In the genomic region with DNA sequence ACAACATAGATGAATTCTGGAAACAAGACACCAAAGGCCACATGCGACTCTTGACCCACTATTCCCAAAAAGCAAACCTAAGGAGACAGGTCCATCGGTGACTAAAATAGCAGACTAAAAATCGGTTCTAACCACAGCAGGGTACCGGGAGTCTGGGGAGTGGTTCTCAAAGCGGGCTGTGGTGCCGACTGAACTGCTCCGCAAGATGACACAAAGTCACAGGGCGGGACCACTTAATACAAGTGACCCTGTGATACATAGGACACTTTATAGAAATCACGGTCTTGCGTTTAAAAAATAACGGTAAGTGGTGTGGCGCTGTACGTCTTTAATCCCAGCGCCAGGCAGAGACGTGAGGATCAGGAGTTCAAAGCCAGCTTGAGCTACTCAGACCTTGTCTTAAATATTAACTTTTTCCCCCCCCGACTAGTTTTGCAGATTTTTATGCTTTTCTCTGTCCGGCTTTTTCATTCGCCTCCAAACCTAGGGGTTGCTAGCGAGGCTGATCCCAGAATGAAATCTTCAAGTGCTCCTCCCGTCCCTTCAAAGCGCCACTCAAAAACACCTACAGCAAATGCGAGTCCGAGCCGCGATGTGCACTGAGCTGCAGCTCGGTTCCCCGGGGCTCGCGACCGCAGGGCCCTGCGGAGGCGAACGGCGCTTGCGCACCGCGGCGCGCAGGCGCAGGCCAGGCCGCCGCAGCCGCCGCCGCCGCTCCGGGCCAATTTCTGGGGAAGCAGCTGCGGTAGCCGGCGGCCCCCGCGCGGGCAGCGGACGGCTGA, we compare ENCODE assay signal across 9 mouse cellular contexts. TPM values are rescaled to one million over a fixed set of nuclear protein-coding genes. Genes with fewer than 3 reads are reported as not detected.
DNase-seq lines count a peak whose midpoint lies in the region; ATAC-seq and TF ChIP-seq lines count a peak whose summit lies in the region.
"Had no signal": no experiment of that assay in that cellular context is flagged by ENCODE, and none has a peak within 500 bp of the region (broad histone marks: within the 10 kb centered on the region; RNA-seq: fewer than 3 reads in every experiment).

No protein-coding gene starts in this region.

- 1% methylated on average over 55 of the region's 55 CpGs for WGBS in intestine, embryonic 14.5 days
- 2% methylated on average over 55 of the region's 55 CpGs for WGBS in lung, embryonic 15.5 days

- peak overlapping the region; percentile 85 for H3K4me2 ChIP-seq in intestine, embryonic 14.5 days (ENCODE audit: low read length)
- peak overlapping the region; percentile 72 for H3K4me2 ChIP-seq in lung, embryonic 15.5 days

- peaks cover 45% of the 10 kb centered on the region for H3K36me3 ChIP-seq in erythroblast, embryonic 14.5 days (ENCODE audit: control insufficient read depth)
- peaks cover 8% of the 10 kb centered on the region for H3K36me3 ChIP-seq in intestine, embryonic 14.5 days (ENCODE audit: control insufficient read depth, insufficient read depth, low read length)
- H3K36me3 ChIP-seq in lung, embryonic 15.5 days, result peaks cover 10% of the 10 kb centered on the region; the same call in 1 of the 2 replicates
- H3K36me3 ChIP-seq in splenic B cell, adult 2 months (ENCODE audit: control insufficient read depth, insufficient read depth, low read length, poor library complexity, severe bottlenecking), result peaks cover 1% of the 10 kb centered on the region

- H3K4me3 ChIP-seq in left cerebral cortex, adult 2 months, result peak overlapping the region; percentile 86
- H3K4me3 ChIP-seq in erythroblast, embryonic 14.5 days (replicated peaks), result peak overlapping the region; percentile 83
- peak overlapping the region; percentile 71 for H3K4me3 ChIP-seq in intestine, embryonic 14.5 days (ENCODE audit: low read depth, low read length)
- H3K4me3 ChIP-seq in lung, embryonic 15.5 days, result peak overlapping the region; percentile 73

- intact Hi-C loops in left cerebral cortex, adult 2 months (cut with DNase I), result loop anchor here (1.0 kb wide), 1 partner anchor 47 kb away; a partner anchor contains a TSS

- H3K4me1 ChIP-seq in erythroblast, embryonic 14.5 days (ENCODE audit: control insufficient read depth), result peaks cover 48% of the 10 kb centered on the region
- H3K4me1 ChIP-seq in intestine, embryonic 14.5 days (replicated peaks; ENCODE audit: control insufficient read depth, insufficient read depth, low read length), result peaks cover 22% of the 10 kb centered on the region
- peaks cover 18% of the 10 kb centered on the region for H3K4me1 ChIP-seq in lung, embryonic 15.5 days

- H3K9ac ChIP-seq in intestine, embryonic 14.5 days (ENCODE audit: low read length), result peak overlapping the region; percentile 88
- H3K9ac ChIP-seq in lung, embryonic 15.5 days, result peak overlapping the region; percentile 79

- no peak for DNase-seq in left cerebral cortex, adult 2 months (ENCODE audit: extremely low spot score in 1 of 2, low spot score in 2 of 2)
- DNase-seq in left cerebral cortex, adult 8-10 months (ENCODE audit: low spot score in 2 of 2), result no peak
- peak; percentile 91 for DNase-seq in ZHBTc4 (ENCODE audit: low read depth, low spot score)
- peak; percentile 60 for DNase-seq in intestine, embryonic 14.5 days (ENCODE audit: low spot score)
- peak; percentile 89 for DNase-seq in splenic B cell, adult 2 months (ENCODE audit: low read depth, low spot score)
- no peak for DNase-seq in ovary, postnatal 14 days (ENCODE audit: low spot score)

- ATAC-seq in intestine, embryonic 14.5 days (replicated peaks; ENCODE audit: low FRiP score, low TSS enrichment, low read depth), result peak; percentile 92
- ATAC-seq in lung, embryonic 15.5 days (ENCODE audit: borderline replicate concordance, extremely low read depth, low FRiP score, low TSS enrichment), result peak; percentile 93

- no peaks in the 10 kb centered on the region for H3K9me3 ChIP-seq in erythroblast, embryonic 14.5 days (ENCODE audit: control insufficient read depth, low read length)
- no peaks in the 10 kb centered on the region for H3K9me3 ChIP-seq in intestine, embryonic 14.5 days (ENCODE audit: control insufficient read depth, low read length)
- H3K9me3 ChIP-seq in lung, embryonic 15.5 days, result no peaks in the 10 kb centered on the region

- H3K27ac ChIP-seq in left cerebral cortex, adult 2 months, result peak overlapping the region; percentile 96
- H3K27ac ChIP-seq in intestine, embryonic 14.5 days (ENCODE audit: low read depth), result peak overlapping the region; percentile 85
- H3K27ac ChIP-seq in lung, embryonic 15.5 days, result peak overlapping the region; percentile 88

- no peak for TF ChIP-seq CTCF in left cerebral cortex, adult 2 months (IDR thresholded peaks at IDR 0.05)

- H3K27me3 ChIP-seq in erythroblast, embryonic 14.5 days (ENCODE audit: control insufficient read depth), result no peaks in the 10 kb centered on the region
- H3K27me3 ChIP-seq in intestine, embryonic 14.5 days (replicated peaks; ENCODE audit: control insufficient read depth, insufficient read depth, low read length), result no peaks in the 10 kb centered on the region
- no peaks in the 10 kb centered on the region for H3K27me3 ChIP-seq in lung, embryonic 15.5 days
- H3K27me3 ChIP-seq in splenic B cell, adult 2 months (ENCODE audit: control insufficient read depth, insufficient read depth, low read length, poor library complexity, severe bottlenecking), result no peaks in the 10 kb centered on the region

RNA-seq across cellular contexts. Expression of a gene that starts 0.5 kb away (rescaled TPM):
- total RNA-seq in left cerebral cortex, adult 2 months (2021), result 10 to 100 TPM; 61.0 to 64.3 TPM
- total RNA-seq in left cerebral cortex, adult 8-10 months (2022), result 10 to 100 TPM; 73.0 to 83.3 (median 78.8) TPM
- polyA plus RNA-seq in erythroblast, embryonic 14.5 days (2012), result 9.2 and 13.4 TPM in 2 replicates
- polyA plus RNA-seq in intestine, embryonic 14.5 days (2014; fragmentation: Nextera tagmentation; extraction: Ambion mirVana), result 107 and 121 TPM in 2 replicates
- polyA plus RNA-seq in lung, embryonic 15.5 days (2015; fragmentation: Nextera tagmentation; extraction: Ambion mirVana), result 119 and 125 TPM in 2 replicates

RNA-seq across cellular contexts. Expression of a gene that starts 17.0 kb away (rescaled TPM):
- 10 to 100 TPM; 42.3 to 43.1 TPM for total RNA-seq in left cerebral cortex, adult 2 months (2021)
- 10 to 100 TPM; 51.4 to 63.6 (median 55.2) TPM for total RNA-seq in left cerebral cortex, adult 8-10 months (2022)
- 0.80 and 1.4 TPM in 2 replicates for polyA plus RNA-seq in erythroblast, embryonic 14.5 days (2012)
- polyA plus RNA-seq in intestine, embryonic 14.5 days (2014; fragmentation: Nextera tagmentation; extraction: Ambion mirVana), result 36.6 and 38.0 TPM in 2 replicates
- polyA plus RNA-seq in lung, embryonic 15.5 days (2015; fragmentation: Nextera tagmentation; extraction: Ambion mirVana), result 26.3 and 31.6 TPM in 2 replicates

RNA-seq across cellular contexts. Expression of a gene that starts 17.0 kb away (rescaled TPM):
- under 1 TPM; 0.27 to 0.35 TPM for total RNA-seq in left cerebral cortex, adult 2 months (2021)
- under 1 TPM in 3 of 4 experiments, not detected in 1; 0.33 to 0.59 (median 0.44) TPM for total RNA-seq in left cerebral cortex, adult 8-10 months (2022)
- polyA plus RNA-seq in erythroblast, embryonic 14.5 days (2012), result not detected in 2 replicates
- 0.37 and 0.89 TPM in 2 replicates for polyA plus RNA-seq in intestine, embryonic 14.5 days (2014; fragmentation: Nextera tagmentation; extraction: Ambion mirVana)
- 1.1 and 1.4 TPM in 2 replicates for polyA plus RNA-seq in lung, embryonic 15.5 days (2015; fragmentation: Nextera tagmentation; extraction: Ambion mirVana)

RNA-seq across cellular contexts. Expression of a gene that starts 47.0 kb away (rescaled TPM):
- total RNA-seq in left cerebral cortex, adult 2 months (2021), result 10 to 100 TPM; 10.7 to 12.1 TPM
- total RNA-seq in left cerebral cortex, adult 8-10 months (2022), result 10 to 100 TPM in 1 of 4 experiments, 1 to 10 TPM in 3; 8.6 to 10.2 (median 9.7) TPM
- polyA plus RNA-seq in erythroblast, embryonic 14.5 days (2012), result 1.8 and 2.2 TPM in 2 replicates
- 12.6 and 13.0 TPM in 2 replicates for polyA plus RNA-seq in intestine, embryonic 14.5 days (2014; fragmentation: Nextera tagmentation; extraction: Ambion mirVana)
- 10.0 and 10.6 TPM in 2 replicates for polyA plus RNA-seq in lung, embryonic 15.5 days (2015; fragmentation: Nextera tagmentation; extraction: Ambion mirVana)

RNA-seq across cellular contexts. Expression of a gene that starts 54.5 kb away (rescaled TPM):
- total RNA-seq in left cerebral cortex, adult 2 months (2021), result under 1 TPM; 0.18 to 0.54 TPM
- 1 to 10 TPM in 3 of 4 experiments, under 1 TPM in 1; 0.50 to 1.2 (median 1.2) TPM for total RNA-seq in left cerebral cortex, adult 8-10 months (2022)
- not detected in 2 replicates for polyA plus RNA-seq in erythroblast, embryonic 14.5 days (2012)
- polyA plus RNA-seq in intestine, embryonic 14.5 days (2014; fragmentation: Nextera tagmentation; extraction: Ambion mirVana), result 0.09 TPM in 1 of 2 replicates, not detected in the other
- polyA plus RNA-seq in lung, embryonic 15.5 days (2015; fragmentation: Nextera tagmentation; extraction: Ambion mirVana), result 0.08 TPM in 1 of 2 replicates, not detected in the other
- polyA plus RNA-seq: frontal cortex, adult 2 months had no signal

Comparison
In these comparisons a context has a peak if more than half of its experiments do, and no peak if none do; other contexts are left out.
1. DNase-seq: peak in ZHBTc4 (single experiment), intestine, embryonic 14.5 days (single experiment) and splenic B cell, adult 2 months (single experiment); none in left cerebral cortex, adult 2 months (0 of 2), left cerebral cortex, adult 8-10 months (0 of 2) and ovary, postnatal 14 days (single experiment).
2. RNA of a gene that starts 17.0 kb away (polyA plus RNA-seq): 36.6 to 38.0 TPM in intestine, embryonic 14.5 days and 26.3 to 31.6 TPM in lung, embryonic 15.5 days; 0.80 to 1.4 TPM in erythroblast, embryonic 14.5 days; every median in the first group is over 10 times any median in the second.
3. Peak in every context shown above with its lines, with median percentiles within 50 percentile points of each other: H3K27ac ChIP-seq and H3K4me3 ChIP-seq.